Mouse (Mus musculus) 416B (cell line): ENCODE data around the gene Rbm47.

Experiments
- DNase-seq: peaks from one replicate; pipeline ENCODE4 v3.0.0; 2011; ENCODE audit warnings: low read depth

Gene Rbm47

GRCm38 (mm10) chr5:66125418-66125817 lies 47.5 kb downstream of the Rbm47 start:
- no peak for DNase-seq

- no peak for DNase-seq
These were observed 48.0 kb downstream of the Rbm47 start for GRCm38 (mm10) chr5:66124931-66125330.

DNA sequence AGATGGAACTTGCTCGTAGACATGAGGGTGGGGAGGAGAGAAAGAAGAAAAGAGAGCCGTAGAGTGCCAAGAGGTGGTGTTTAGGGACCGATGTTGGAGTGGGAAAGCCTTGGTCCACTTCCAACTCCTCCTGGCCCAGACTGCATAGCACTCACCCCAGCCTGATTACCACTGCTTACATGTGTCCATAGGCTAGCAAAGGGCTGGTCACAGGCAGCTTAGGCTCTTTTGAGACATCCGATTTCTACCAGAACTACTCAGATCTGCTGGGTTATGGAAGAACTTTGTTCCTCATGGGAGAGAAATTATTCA lies 48.9 kb downstream of the Rbm47 start:
- DNase-seq: no peak

- peak; percentile 91 for DNase-seq
These were observed 49.4 kb downstream of the Rbm47 start for GRCm38 (mm10) chr5:66123295-66124088.

GRCm38 (mm10) chr5:66121255-66121654 lies 51.7 kb downstream of the Rbm47 start:
- peak; percentile 80 for DNase-seq

- no peak for DNase-seq
These were observed 58.2 kb downstream of the Rbm47 start for GRCm38 (mm10) chr5:66114751-66115150.

GRCm38 (mm10) chr5:66114208-66114607 lies 58.7 kb downstream of the Rbm47 start:
- DNase-seq: peak; percentile 62

- DNase-seq: no peak
These were observed 60.9 kb downstream of the Rbm47 start for GRCm38 (mm10) chr5:66112059-66112458.

DNA sequence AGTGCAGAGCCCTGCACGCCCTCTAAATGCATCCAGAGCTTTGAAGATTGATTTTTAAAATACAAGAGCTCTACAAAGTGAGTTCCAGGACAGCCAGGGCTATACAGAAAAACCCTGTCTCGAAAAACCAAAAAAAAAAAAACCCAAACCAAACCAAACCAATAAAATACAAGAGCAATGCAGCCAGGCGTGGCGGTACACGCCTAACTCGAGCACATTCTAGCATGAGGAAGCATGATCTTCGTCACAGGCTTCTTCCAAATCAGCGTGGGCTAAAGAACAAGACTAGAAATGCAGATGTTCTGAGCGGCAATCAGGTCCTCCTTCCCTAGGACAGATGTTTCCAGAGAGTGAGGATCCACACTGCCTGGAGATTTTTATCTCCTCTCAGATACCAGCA lies 66.5 kb downstream of the Rbm47 start:
- no peak for DNase-seq

- peak; percentile 94 for DNase-seq
These were observed 67.0 kb downstream of the Rbm47 start for GRCm38 (mm10) chr5:66105946-66106345.

DNA sequence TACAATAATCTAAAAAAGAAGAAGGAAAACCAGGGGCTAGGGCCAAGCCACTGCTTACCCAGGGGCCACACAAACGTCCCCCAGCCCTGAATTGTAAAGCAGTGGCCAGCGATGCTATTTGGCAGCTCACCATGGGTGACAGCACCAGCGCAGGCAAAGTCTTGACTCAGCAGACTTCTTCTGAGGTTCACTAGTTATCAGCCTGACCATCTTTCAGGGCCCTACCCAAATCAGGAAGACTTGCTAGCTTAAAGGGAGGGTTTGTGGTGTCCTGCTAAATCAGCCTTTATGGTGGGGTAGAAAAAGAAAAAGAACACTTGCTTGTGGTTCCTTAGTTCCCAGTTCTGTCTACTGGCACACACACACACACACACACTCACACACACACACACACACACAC lies 67.6 kb downstream of the Rbm47 start:
- DNase-seq: peak; percentile 98

GRCm38 (mm10) chr5:66103386-66103785 lies 69.5 kb downstream of the Rbm47 start:
- no peak for DNase-seq

- DNase-seq: no peak
These were observed 70.1 kb downstream of the Rbm47 start for GRCm38 (mm10) chr5:66102821-66103220.

DNA sequence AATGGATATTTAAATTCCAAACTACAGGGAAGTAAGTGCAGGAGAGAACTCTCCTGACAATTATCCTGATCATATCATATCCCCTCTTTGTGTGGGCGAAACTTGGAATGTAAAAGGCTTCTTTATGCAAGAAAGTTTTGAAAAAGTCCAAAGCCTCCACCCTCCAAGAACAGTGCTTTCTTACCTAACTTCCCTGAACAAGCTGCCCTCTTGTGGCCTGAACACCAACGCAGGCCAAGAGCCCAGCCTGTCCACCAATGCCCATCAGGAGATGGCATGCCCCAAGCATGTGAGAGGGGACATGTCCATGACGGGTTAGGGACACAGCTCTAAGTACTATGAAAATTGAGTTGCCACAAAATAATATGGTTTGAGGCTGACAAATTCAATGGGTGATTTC lies 71.3 kb downstream of the Rbm47 start:
- DNase-seq: peak; percentile 68

- DNase-seq: no peak
These were observed 72.6 kb downstream of the Rbm47 start for GRCm38 (mm10) chr5:66100322-66100721.

GRCm38 (mm10) chr5:66098094-66098871 lies 74.6 kb downstream of the Rbm47 start:
- DNase-seq: no peak

GRCm38 (mm10) chr5:66096081-66096480 lies 76.8 kb downstream of the Rbm47 start:
- DNase-seq: no peak

GRCm38 (mm10) chr5:66095166-66095565 lies 77.8 kb downstream of the Rbm47 start:
- DNase-seq: no peak

- DNase-seq: peak; percentile 88
These were observed 82.9 kb downstream of the Rbm47 start for GRCm38 (mm10) chr5:66090037-66090436.

GRCm38 (mm10) chr5:66089600-66089999 lies 83.3 kb downstream of the Rbm47 start:
- DNase-seq: no peak

DNA sequence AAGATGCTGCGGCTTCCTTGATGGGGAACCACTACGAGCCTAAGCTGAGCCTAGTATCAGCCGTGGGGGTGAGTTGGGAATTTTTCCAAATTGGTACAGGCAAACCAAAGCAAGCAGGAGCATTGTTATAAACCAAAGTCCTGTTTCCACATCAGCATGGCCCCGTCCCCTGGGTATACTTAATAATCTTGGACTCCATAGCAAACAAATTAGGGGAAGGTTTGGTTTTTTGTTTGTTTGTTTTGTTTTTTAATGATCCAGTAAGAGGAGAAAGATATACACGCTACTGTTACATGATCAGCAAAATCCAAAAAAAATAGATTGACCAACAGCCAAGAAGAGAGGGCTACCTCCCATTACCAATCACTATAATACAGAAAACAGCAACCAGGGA lies 84.0 kb downstream of the Rbm47 start:
- no peak for DNase-seq

DNA sequence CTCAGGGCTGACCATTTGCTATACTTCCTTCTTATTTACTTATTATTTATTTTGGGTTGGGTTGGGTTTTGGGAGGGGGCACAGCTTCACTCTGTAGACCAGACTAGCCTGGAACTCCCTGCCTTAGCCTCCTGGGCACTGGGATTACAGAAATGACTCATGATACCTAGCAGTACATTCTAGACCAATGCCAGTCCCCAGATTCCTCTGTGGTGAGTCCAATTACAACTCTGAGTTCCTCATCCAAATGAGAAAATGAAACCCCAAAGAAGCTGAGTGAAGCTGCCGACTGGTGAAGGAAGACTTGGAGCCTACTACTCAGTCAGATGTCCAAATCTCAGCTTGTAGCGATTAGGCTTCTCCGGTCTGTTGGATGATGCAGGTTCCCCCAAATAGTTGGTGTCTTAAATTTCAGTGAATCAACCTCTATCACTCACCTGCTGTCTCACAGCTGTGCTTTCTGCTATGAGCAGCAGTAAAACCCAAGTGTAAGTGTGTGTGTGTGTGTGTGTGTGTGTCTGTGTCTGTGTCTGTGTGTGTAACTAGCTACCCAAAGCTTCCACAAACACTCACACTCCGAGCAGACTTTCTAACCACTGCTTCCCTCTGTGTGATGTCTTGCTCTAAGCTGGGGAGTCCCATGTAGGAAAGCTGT lies 84.5 kb downstream of the Rbm47 start:
- peak; percentile 74 for DNase-seq

DNA sequence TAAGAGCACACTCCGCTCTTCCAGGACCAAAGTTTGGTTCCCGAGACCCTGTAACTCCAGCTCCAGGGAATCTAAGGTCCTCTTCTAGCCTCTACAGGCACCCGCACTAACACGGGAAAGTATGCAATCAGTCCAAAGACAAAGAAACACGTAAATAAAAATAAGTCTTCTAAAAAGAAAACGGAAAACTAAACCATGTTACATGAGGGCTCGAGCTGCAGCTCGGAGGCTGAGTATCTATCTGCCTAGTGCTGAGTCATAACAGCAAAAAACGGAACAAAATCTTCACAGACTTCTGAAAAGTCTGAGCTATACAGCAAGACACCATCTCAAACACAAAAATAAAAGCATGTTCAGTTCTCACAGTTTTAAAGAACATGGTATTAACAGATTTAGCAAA lies 86.0 kb downstream of the Rbm47 start:
- DNase-seq: peak; percentile 84
